Mouse (Mus musculus): ENCODE measurements at regions not wholly inside any gene's neighbourhood (a gene's known extent, or its start where the extent isn't known, plus 50 kb on each side); places are given as distances from the start of the nearest gene placed in this dataset.

- TF ChIP-seq ZC3H11A (IDR thresholded peaks at IDR 0.05; ENCODE audit: borderline replicate concordance, low read depth, low read length), result no peak
- TF ChIP-seq ZNF384 (IDR thresholded peaks at IDR 0.05; ENCODE audit: low read depth, low read length), result no peak
- no peak for TF ChIP-seq MAFK (IDR thresholded peaks at IDR 0.05; ENCODE audit: insufficient read depth, low read depth, low read length)
- no peak for TF ChIP-seq HCFC1 (IDR thresholded peaks at IDR 0.05; ENCODE audit: borderline replicate concordance, insufficient read depth, low read length)
- no peak for TF ChIP-seq CHD2 (IDR thresholded peaks at IDR 0.05; ENCODE audit: low read depth, low read length)
- Histone ChIP-seq H3K9me3 (ENCODE audit: control insufficient read depth, insufficient read depth, low read depth, low read length) (no peaks in the 10 kb centered on the region), H3K4me1 (ENCODE audit: control insufficient read depth in 2 of 2, insufficient read depth in 2 of 2, low read length in 2 of 2, poor library complexity in 1 of 2) (no peaks in the 10 kb centered on the region), H3K9ac (ENCODE audit: insufficient read depth, low read depth, low read length, poor library complexity, severe bottlenecking) (no peak overlapping the region), H3K4me3 (ENCODE audit: insufficient read depth in 1 of 2, low read depth in 1 of 2, low read length in 2 of 2, poor library complexity in 1 of 2, severe bottlenecking in 1 of 2) (no peak overlapping the region), H3K27ac (ENCODE audit: insufficient read depth, low read depth, low read length, poor library complexity, severe bottlenecking) (no peak overlapping the region), H3K36me3 (ENCODE audit: control insufficient read depth, insufficient read depth, low read length, poor library complexity, severe bottlenecking) (no peaks in the 10 kb centered on the region)
- DNase-seq (ENCODE audit: low read depth, low spot score), result no peak
- in situ Hi-C loops (cut with MboI; ENCODE audit: low sequenced_read_pairs in 2 of 2, unreplicated experiment in 2 of 2), result no loop called here
Measured at GRCm38 (mm10) chr17:89297277-89298002, 97.0 kb upstream of the Fshr start.

- no peaks in the 10 kb centered on the region for H3K9me3 ChIP-seq (ENCODE audit: control insufficient read depth, insufficient read depth, low read depth, low read length)
- no peak overlapping the region for H3K4me3 ChIP-seq (ENCODE audit: insufficient read depth in 1 of 2, low read depth in 1 of 2, low read length in 2 of 2, poor library complexity in 1 of 2, severe bottlenecking in 1 of 2)
- H3K27ac ChIP-seq (ENCODE audit: insufficient read depth, low read depth, low read length, poor library complexity, severe bottlenecking), result no peak overlapping the region
- H3K4me1 ChIP-seq (ENCODE audit: control insufficient read depth in 2 of 2, insufficient read depth in 2 of 2, low read length in 2 of 2, poor library complexity in 1 of 2), result no peaks in the 10 kb centered on the region
- H3K9ac ChIP-seq (ENCODE audit: insufficient read depth, low read depth, low read length, poor library complexity, severe bottlenecking), result no peak overlapping the region
- no peaks in the 10 kb centered on the region for H3K36me3 ChIP-seq (ENCODE audit: control insufficient read depth, insufficient read depth, low read length, poor library complexity, severe bottlenecking)
- TF ChIP-seq ZC3H11A (IDR thresholded peaks at IDR 0.05; ENCODE audit: borderline replicate concordance, low read depth, low read length), result no peak
- in situ Hi-C loops (cut with MboI; ENCODE audit: low sequenced_read_pairs in 2 of 2, unreplicated experiment in 2 of 2), result no loop called here
- DNase-seq (ENCODE audit: low read depth, low spot score), result no peak
Measured at GRCm38 (mm10) chr17:89281321-89281720, 80.8 kb upstream of the Fshr start.

- DNase-seq (ENCODE audit: low read depth, low spot score), result no peak
- in situ Hi-C loops (cut with MboI; ENCODE audit: low sequenced_read_pairs in 2 of 2, unreplicated experiment in 2 of 2), result no loop called here
- no peak for TF ChIP-seq HCFC1 (IDR thresholded peaks at IDR 0.05; ENCODE audit: borderline replicate concordance, insufficient read depth, low read length)
- no peak for TF ChIP-seq ZC3H11A (IDR thresholded peaks at IDR 0.05; ENCODE audit: borderline replicate concordance, low read depth, low read length)
- no peak for TF ChIP-seq ZNF384 (IDR thresholded peaks at IDR 0.05; ENCODE audit: low read depth, low read length)
- no peak for TF ChIP-seq CHD2 (IDR thresholded peaks at IDR 0.05; ENCODE audit: low read depth, low read length)
- no peak for TF ChIP-seq MAFK (IDR thresholded peaks at IDR 0.05; ENCODE audit: insufficient read depth, low read depth, low read length)
Measured at GRCm38 (mm10) chr17:89272141-89272540, 71.7 kb upstream of the Fshr start.

GRCm38 (mm10) chr17:89255687-89256086, 55.2 kb upstream of the Fshr start:
- no peak for DNase-seq (ENCODE audit: low read depth, low spot score)
- in situ Hi-C loops (cut with MboI; ENCODE audit: low sequenced_read_pairs in 2 of 2, unreplicated experiment in 2 of 2), result no loop called here
- Histone ChIP-seq H3K4me1 (ENCODE audit: control insufficient read depth in 2 of 2, insufficient read depth in 2 of 2, low read length in 2 of 2, poor library complexity in 1 of 2) (no peaks in the 10 kb centered on the region), H3K4me3 (ENCODE audit: insufficient read depth in 1 of 2, low read depth in 1 of 2, low read length in 2 of 2, poor library complexity in 1 of 2, severe bottlenecking in 1 of 2) (no peak overlapping the region), H3K9me3 (ENCODE audit: control insufficient read depth, insufficient read depth, low read depth, low read length) (no peaks in the 10 kb centered on the region), H3K9ac (ENCODE audit: insufficient read depth, low read depth, low read length, poor library complexity, severe bottlenecking) (no peak overlapping the region), H3K36me3 (ENCODE audit: control insufficient read depth, insufficient read depth, low read length, poor library complexity, severe bottlenecking) (no peaks in the 10 kb centered on the region), H3K27ac (ENCODE audit: insufficient read depth, low read depth, low read length, poor library complexity, severe bottlenecking) (no peak overlapping the region)
- TF ChIP-seq ZC3H11A (IDR thresholded peaks at IDR 0.05; ENCODE audit: borderline replicate concordance, low read depth, low read length) (no peak), HCFC1 (IDR thresholded peaks at IDR 0.05; ENCODE audit: borderline replicate concordance, insufficient read depth, low read length) (no peak), CHD2 (IDR thresholded peaks at IDR 0.05; ENCODE audit: low read depth, low read length) (no peak), ZNF384 (IDR thresholded peaks at IDR 0.05; ENCODE audit: low read depth, low read length) (no peak), MAFK (IDR thresholded peaks at IDR 0.05; ENCODE audit: insufficient read depth, low read depth, low read length) (no peak)

More at GRCm38 (mm10) chr17:89272141-89272540, 71.7 kb upstream of the Fshr start:
- H3K36me3 ChIP-seq (ENCODE audit: control insufficient read depth, insufficient read depth, low read length, poor library complexity, severe bottlenecking), result no peaks in the 10 kb centered on the region; the same call in 1 of the 2 replicates
- H3K9ac ChIP-seq (ENCODE audit: insufficient read depth, low read depth, low read length, poor library complexity, severe bottlenecking), result no peak overlapping the region
- no peak overlapping the region for H3K4me3 ChIP-seq (ENCODE audit: insufficient read depth in 1 of 2, low read depth in 1 of 2, low read length in 2 of 2, poor library complexity in 1 of 2, severe bottlenecking in 1 of 2)
- no peaks in the 10 kb centered on the region for H3K4me1 ChIP-seq (ENCODE audit: control insufficient read depth in 2 of 2, insufficient read depth in 2 of 2, low read length in 2 of 2, poor library complexity in 1 of 2)
- H3K27ac ChIP-seq (ENCODE audit: insufficient read depth, low read depth, low read length, poor library complexity, severe bottlenecking), result no peak overlapping the region
- no peaks in the 10 kb centered on the region; the same call in 1 of the 2 replicates for H3K9me3 ChIP-seq (ENCODE audit: control insufficient read depth, insufficient read depth, low read depth, low read length)

DNA sequence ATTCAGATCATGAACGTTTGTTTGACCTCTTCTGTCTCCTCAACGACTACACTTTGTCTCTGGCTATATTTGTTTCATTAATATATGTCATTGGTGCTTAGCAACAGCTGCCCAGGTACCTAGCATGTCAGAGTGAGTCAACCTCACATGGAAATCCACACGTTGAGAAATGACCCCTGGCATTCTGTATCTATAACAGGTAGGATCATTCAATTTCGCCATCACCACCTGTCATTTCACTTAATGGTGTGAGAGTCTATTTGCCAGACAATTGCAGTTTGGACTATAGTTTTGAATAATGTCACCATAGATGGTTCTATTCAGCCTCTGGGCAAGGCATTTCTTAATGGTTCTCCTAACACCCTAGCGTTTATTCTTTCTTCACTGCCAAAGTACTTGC, 50.3 kb upstream of the Fshr start:
- H3K9me3 ChIP-seq (ENCODE audit: control insufficient read depth, insufficient read depth, low read depth, low read length), result no peaks in the 10 kb centered on the region
- no peaks in the 10 kb centered on the region for H3K36me3 ChIP-seq (ENCODE audit: control insufficient read depth, insufficient read depth, low read length, poor library complexity, severe bottlenecking)
- H3K4me1 ChIP-seq (ENCODE audit: control insufficient read depth in 2 of 2, insufficient read depth in 2 of 2, low read length in 2 of 2, poor library complexity in 1 of 2), result no peaks in the 10 kb centered on the region
- no peak overlapping the region for H3K27ac ChIP-seq (ENCODE audit: insufficient read depth, low read depth, low read length, poor library complexity, severe bottlenecking)
- H3K4me3 ChIP-seq (ENCODE audit: insufficient read depth in 1 of 2, low read depth in 1 of 2, low read length in 2 of 2, poor library complexity in 1 of 2, severe bottlenecking in 1 of 2), result no peak overlapping the region
- no peak for TF ChIP-seq HCFC1 (IDR thresholded peaks at IDR 0.05; ENCODE audit: borderline replicate concordance, insufficient read depth, low read length)
- TF ChIP-seq ZNF384 (IDR thresholded peaks at IDR 0.05; ENCODE audit: low read depth, low read length), result no peak
- TF ChIP-seq CHD2 (IDR thresholded peaks at IDR 0.05; ENCODE audit: low read depth, low read length), result no peak
- no peak for TF ChIP-seq ZC3H11A (IDR thresholded peaks at IDR 0.05; ENCODE audit: borderline replicate concordance, low read depth, low read length)
- no peak for TF ChIP-seq MAFK (IDR thresholded peaks at IDR 0.05; ENCODE audit: insufficient read depth, low read depth, low read length)
- DNase-seq (ENCODE audit: low read depth, low spot score), result no peak
- H3K9ac ChIP-seq (ENCODE audit: insufficient read depth, low read depth, low read length, poor library complexity, severe bottlenecking), result no peak overlapping the region
- in situ Hi-C loops (cut with MboI; ENCODE audit: low sequenced_read_pairs in 2 of 2, unreplicated experiment in 2 of 2), result no loop called here
